Mouse (Mus musculus) G1E (cell line): ENCODE measurements around the gene Grsf1.

Experiments used
- CTCF ChIP-seq: IDR thresholded peaks from 2 replicates; pipeline ENCODE4 v1.5.1; 2012; ENCODE audit warnings: low read depth, low read length, inconsistent platforms, mixed read lengths
- GATA1 ChIP-seq: IDR thresholded peaks from 2 replicates; pipeline ENCODE4 v1.6.1; 2012; ENCODE audit warnings: borderline replicate concordance, low read length, inconsistent platforms, mixed read lengths
- GATA2 ChIP-seq: IDR thresholded peaks from 2 replicates; pipeline ENCODE4 v1.6.1; 2012; ENCODE audit warnings: low read depth, low read length, inconsistent platforms, borderline replicate concordance
- POLR2AphosphoS5 ChIP-seq: IDR thresholded peaks from 2 replicates; pipeline ENCODE4 v1.6.1; 2012; ENCODE audit warnings: low read depth, low read length, inconsistent platforms; ENCODE audit not compliant: insufficient replicate concordance
- TAL1 ChIP-seq: conservative IDR thresholded peaks from 2 replicates; pipeline ENCODE4 v1.6.1; 2012; ENCODE audit warnings: low read depth, low read length, inconsistent platforms, mixed read lengths

DNA sequence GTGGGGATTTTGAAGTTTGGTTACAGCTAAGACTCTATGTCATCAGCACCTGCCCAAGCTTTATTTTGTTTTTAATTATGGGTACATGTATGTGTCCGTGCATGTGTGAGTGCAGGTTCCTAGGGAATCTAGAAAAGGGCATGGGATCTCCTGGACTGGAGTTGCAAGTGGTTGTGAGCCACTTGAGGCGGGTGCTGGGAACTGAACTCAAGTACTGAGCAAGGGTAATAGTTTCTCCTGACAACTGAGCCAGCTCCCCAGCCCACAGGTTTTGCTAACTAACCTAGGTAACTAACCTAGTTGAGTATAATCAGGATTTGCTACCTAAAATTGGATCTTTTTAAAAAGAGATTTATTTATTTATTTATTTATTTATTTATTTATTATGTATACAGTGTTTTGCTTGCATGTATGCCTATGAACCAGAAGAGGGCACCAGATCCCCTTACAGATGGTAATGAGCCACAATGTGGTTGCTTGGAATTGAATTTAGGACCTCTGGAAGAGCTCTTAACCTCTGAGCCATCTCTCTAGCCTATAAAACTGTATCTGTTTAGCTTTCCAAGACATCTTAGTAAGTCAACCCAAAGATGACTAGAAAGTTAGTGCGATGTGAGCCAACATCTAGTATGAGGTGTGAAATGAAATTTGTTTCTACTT lies 13.4 kb upstream of the Grsf1 start:
- TF ChIP-seq CTCF, result peak; percentile 13; the same call in 1 of the 2 replicates
- TF ChIP-seq TAL1, result no peak
- no peak for TF ChIP-seq GATA1
- no peak for TF ChIP-seq POLR2AphosphoS5
- TF ChIP-seq GATA2, result no peak
